Mouse (Mus musculus): ENCODE results near the gene Naxe.
A peak's percentile ranks its signal among the peaks of the same experiment; 100 is the strongest.

Gene Naxe

DNA sequence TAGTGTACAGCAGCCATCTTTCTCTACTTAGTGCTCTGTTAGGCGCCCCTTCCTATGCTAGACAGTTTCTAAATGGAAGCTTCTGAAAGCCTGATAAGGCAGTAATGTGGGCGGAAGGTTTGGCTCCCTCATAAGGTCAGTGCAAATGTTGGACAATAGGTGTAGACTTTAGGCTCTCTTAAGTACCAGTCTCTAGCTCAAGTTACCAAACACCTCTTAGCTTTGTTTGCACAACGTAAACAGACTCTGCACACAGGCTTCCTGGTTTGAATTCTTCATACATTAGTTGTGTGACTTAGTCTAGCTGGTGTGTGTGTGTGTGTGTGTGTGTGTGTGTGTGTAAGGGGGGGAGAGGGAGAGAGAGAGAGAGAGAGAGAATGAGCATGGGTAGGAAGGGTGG lies 8.8 kb downstream of the Naxe start:
- no peak for DNase-seq

DNA sequence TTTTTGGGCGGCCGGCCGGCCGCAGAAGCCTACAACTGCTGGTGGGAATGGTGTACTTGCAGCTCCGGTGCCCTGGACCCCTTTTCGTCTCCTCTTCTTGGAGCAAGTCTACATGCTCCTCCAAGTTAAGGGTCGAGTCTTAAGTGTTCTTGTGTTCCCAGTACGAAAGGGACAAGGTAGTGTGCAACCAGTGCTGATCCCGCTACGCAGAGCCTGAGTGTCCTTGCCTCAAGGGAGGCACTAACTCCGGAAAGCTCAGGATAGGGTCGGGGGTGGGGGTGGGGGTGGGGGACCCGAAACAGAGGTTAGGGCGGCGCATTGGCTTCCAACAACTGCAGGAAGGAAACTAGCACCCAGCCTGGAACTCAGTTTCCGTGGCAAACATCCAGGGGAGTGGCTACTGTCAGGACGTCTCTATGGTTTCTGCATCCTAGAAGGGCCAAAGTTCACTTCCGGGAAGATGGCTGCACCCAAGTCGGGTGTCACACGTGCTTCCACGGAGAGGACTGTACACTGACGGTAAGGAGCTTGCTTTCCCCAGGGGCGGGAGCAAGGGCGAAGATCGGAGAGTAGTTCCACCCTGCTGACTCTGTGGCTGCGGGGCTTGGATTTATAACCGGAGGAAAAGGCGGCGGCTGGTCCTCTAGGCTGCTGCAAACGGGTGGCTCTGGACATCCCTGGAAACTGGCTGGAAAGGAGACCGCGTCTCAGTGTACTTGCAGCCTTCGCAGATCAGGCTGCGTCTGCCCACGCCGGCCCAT lies 15.5 kb downstream of the Naxe start, which contains the start of gene Gpatch4:
TSS of gene Gpatch4 (plus strand) at position 448 of the 761 bp plus-strand sequence.
- DNase-seq = peak; percentile 81

DNA sequence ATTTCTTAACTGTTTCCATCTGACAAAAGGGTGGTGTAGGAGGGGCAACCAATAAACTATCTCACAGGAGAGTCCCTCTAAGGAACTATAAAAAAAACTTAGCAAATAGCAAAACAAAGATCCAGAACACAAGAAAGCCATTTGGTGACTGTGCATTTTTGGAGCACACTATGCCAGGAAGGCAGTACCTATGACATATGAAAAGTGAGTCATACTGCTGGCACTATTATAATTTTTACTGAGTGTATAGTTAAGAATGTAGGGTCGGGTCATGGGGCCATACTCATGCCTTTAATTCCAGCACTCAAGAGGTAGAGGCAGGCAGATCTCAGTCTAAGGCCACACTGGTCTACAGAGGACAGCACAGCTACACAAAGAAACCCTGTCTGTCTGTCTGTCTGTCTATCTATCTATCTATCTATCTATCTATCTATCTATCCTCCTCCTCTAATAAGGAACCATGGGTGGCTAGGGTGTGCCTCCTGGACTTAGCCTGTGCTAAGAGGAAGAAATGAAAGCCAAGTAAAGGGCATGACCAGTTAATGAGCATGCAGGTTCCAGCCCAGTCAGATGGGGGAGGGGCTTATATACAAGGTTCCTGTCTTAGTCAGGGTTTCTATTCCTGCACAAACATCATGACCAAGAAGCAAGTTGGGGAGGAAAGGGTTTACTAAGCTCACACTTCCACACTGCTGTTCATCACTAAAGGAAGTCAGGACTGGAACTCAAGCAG lies 22.6 kb downstream of the Naxe start:
- DNase-seq = no peak

DNA sequence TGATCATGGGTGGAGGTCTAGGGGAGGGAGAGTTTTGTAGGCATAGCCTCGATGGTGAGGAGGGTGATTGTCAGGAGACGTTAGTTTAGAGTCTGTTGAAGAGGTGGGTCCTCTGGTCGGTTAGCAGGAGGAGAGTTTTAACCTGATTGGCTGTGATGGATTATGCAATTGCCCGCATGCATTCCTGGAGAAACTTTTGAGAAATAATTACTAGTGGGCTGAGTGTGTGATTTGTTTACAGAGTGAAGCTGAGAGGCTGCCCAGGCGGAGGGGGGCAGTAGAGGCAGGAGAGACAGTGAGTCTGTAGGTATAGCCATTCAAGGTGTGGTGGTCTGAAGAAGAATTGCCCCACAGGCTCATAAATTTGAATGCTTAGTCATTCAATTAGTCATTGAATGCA lies 24.8 kb downstream of the Naxe start:
- no peak for DNase-seq

DNA sequence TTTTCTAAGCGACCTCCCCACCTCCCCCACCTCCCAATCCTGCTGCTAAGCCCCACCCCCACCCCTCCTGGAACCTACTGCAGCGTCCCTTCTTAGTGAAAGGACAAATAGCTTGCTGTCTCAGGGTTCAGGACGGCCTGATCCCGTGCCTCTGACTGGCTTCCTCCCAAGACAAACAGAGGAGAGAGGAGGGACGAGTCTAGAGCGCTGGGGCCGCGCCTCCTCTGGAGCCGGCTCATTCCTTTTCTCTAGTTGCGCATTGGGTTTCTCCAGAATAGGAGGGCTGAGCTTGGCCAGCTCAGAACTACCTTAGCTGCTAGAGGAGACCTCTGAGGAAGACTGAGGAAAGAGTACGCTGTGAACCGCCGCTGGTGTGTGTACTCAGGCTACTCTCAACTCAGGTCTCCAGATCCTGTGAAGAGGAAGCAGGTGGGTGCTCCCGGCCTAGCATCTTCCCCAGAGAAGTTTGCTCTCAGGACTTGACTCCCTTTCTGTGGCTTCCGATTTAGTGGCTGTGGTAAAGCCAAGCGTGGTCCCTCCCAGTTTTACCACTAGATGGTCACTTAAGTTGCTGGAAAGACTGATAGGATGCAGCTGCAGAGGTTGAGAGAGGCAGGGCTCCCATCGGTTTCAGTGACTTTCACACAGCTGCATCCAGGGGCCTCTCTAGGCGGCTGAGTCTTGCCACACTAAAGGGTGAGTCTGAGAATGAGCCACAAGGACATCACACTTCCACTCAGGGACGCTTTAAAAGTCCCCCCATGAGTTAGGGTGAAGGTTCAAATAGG lies 27.5 kb downstream of the Naxe start:
- DNase-seq = no peak

DNA sequence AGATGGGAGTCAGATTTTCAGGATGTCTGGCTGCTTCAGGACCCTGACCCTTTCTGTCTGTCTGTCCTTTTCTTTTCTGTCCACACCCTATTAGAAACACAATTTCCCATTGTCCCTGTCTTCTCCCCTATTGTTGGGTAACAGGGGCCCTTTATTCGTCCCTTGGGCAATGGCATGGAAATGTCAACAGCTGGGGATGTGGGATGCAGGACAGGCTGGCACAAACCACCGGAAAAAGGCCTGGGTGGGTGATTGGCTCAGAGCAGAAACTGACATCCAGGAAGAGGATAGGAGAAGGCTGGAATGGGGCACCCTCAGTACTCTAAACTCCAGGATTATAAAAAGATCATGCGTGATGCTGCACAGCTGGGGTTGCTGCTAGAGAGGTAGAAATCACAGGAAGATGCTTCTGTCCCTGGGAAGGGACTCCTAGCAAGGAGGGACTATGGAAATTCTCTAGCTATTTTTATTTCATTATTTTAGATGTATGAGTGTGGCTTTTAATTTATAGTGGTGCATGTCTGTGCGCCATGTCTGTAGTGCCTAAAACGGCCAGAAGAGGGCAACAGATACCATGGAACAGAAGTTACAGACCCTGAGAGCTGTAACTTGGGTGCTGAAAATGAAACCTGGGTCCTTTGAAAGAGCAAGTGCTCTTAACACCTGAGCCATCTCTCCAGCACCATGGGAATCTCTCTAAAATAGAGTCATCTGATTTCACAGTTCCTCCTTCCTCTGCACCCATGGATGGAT lies 30.7 kb downstream of the Naxe start, which contains the start of gene Hapln2:
TSS of gene Hapln2 (minus strand) at position 150 of the 753 bp plus-strand sequence.
- no peak for DNase-seq

DNA sequence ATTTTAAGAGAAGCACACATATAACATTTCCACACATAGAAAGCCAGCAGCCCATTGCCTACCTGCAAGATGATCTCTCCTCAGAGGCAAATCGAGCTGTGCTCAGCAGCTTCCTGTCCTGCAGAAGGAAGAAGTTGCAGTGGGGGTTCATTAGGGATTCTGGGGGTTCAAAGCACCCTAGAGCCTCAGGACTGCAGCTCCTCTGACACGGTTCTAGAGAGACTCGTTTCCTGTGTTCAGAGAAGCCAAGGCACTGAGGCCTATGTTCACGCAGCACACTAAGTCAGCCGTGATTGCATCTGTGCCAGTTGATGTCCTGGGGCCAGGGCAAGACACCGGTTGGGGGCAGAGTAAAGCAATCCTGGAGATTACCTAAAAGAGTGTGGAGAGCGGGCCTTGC lies 31.5 kb downstream of the Naxe start:
- DNase-seq = no peak

DNA sequence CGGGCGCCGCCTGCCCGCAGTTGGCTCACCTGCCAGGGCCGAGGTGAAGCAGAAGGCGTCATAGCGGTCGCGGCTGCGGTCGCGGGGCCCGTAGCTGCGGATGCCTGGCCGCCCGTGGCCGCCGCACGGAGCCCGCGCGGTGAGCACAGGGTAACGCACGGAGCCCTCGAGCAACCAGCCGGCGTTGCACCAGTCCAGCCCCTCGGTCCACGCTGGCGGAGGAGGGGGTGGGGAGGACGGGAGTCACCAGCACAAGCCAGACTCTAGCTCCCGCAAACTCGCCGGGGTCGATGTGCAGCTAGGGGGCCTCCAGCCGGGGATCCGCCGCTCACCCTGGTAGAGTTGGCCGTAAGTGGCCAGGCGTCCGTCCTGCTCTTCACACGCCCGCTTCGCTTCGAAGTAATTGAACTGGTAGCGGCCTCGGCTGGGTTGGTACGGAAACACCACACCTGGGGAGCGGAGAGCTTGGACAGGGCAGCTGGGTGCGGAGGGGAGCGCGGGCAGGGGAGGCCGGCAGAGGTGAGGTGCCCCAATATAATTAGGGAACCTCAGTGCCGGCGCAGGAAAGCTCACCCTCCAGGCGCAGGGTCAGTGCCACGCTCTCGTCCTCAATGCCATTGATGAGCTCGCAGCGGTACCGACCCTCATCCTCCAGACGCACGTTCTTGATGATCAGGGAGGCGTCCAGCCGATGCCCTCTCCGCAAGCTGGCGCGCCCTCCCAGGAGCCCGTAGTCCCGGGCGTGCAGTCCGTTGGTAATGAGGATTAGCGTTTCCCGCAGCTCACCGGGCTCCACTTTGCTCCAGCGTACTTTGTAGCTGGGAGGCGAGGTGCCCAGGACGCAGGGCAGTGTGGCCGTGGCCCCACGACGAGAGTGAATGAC lies 34.9 kb downstream of the Naxe start:
- no peak for DNase-seq

DNA sequence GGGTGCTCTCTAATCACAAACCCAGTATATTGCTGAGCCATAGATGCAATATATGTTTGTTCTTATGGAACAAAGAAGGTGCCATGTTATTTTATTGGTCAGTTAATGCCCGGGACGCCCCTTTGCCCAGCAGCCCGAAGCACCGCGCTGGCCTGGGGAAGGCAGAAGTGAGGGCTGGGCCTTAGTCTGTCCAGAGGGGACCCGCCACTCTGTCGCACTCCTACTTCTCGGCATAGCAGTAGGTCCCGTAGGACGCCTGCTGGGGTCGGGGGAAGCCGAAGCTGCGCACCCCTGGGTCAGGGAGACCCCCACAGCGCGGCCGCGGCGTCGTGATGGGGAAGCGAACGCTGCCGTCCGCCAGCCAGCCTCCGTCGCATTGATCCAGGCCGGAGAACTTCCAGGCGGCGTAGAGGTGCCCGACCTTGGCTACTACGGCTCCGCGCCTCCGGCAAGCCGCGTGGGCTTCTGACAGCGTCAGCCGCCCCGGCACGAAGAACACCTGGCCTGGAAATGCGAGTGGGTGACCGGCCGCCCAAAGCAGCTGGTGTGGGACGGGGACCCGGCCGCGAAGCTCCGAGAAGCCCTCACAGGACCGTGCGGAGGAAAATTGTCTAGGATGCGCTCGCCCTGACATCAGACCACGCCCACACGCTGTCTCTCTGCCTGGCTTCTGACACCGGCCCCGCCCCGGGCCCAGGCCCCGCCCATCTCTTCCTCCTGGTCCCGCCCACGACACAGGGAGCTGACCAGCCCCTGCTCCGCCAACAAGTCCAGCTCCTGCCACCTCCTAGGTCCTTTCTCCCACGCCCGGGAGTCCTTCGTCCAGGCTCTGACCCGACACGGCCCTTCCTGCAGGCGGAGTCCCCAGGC lies 35.7 kb downstream of the Naxe start:
- peak; percentile 92 for DNase-seq

DNA sequence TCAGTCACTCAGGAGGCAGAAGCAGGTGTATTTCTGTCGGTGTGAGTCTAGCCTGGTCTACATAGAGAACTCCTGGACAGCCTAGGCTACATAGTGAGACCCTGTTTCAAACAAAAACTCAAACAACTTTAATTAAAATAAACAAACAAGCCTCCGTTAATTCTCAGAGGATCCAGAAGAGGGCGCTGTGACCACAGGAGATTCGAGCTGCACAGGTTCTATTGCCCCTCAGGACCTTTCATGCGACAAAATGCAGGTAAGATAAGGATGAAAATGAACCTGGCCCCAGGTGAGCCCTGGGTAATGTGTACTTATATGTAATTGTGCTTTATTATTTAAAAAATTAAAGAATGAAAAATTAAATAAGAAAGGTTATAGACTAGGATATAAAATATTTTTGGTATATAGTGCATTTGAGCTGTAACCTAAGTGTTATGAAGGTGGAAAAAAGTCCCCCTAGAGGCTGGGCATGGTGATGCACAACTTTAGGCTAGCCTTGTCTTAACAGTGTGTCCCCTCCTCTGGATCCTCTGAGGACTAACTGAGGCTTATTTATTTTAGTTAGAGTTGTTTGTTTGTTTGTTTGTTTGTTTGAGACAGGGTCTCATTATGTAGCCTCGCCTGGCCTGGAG lies 47.5 kb downstream of the Naxe start:
- DNase-seq = no peak

Measured in cerebellum, adult 11 months (tissue).